Mouse (Mus musculus): Measurements from ENCODE around the gene Lfng.

The Lfng gene

GRCm38 (mm10) chr5:140607001-140607835 lies at the start of gene Lfng:
TSS of gene Lfng (plus strand) at chr5:140607320.
- DNase-seq: peak; percentile 76

DNA sequence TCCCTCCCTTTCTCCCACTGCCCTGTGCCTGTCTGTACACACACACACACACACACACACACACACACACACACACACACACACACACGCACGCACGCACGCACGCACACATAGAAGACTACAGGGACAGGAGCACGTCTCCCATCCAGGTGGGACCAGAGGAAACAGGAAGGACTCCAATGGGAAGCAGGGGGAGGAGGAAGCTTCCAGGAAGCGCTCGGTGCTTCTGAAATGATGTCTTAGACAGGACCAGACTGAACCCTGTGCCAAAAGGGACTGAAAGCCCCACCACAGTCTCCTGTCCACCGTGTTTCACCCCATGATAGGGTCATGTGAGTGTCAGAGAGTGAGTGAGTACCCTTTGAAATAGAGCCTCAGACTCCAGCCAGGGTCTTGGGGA lies 44.5 kb upstream of the Lfng start:
- DNase-seq: no peak

GRCm38 (mm10) chr5:140564896-140565295 lies 42.2 kb upstream of the Lfng start, which contains the start of gene Grifin:
TSS of gene Grifin (minus strand) at chr5:140565071.
- DNase-seq: peak; percentile 65

GRCm38 (mm10) chr5:140565451-140565850 lies 41.7 kb upstream of the Lfng start:
- no peak for DNase-seq

GRCm38 (mm10) chr5:140565856-140566255 lies 41.3 kb upstream of the Lfng start:
- DNase-seq: peak; percentile 86

GRCm38 (mm10) chr5:140566271-140566670 lies 40.8 kb upstream of the Lfng start:
- DNase-seq: no peak

GRCm38 (mm10) chr5:140567321-140567720 lies 39.8 kb upstream of the Lfng start:
- DNase-seq: peak; percentile 94

DNA sequence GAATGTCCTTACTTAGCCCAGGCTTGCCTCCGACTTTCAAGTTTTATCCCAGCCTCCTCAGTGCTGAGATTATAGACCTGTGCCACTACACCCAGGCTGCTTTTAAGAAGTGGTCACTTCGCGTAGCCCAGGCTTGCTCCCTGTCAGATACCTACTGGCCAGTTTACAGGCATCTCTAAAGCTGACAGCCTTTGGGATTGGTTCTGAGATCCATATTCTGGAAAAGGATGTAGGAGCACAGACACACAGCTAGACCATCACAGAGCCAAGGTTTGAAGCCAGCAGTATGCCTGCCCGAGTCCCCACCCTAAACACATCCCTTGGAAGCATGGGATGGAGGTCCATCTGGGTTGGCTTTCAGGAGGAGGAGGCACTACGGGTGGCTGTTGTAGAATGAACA lies 39.4 kb upstream of the Lfng start:
- DNase-seq: peak; percentile 25

DNA sequence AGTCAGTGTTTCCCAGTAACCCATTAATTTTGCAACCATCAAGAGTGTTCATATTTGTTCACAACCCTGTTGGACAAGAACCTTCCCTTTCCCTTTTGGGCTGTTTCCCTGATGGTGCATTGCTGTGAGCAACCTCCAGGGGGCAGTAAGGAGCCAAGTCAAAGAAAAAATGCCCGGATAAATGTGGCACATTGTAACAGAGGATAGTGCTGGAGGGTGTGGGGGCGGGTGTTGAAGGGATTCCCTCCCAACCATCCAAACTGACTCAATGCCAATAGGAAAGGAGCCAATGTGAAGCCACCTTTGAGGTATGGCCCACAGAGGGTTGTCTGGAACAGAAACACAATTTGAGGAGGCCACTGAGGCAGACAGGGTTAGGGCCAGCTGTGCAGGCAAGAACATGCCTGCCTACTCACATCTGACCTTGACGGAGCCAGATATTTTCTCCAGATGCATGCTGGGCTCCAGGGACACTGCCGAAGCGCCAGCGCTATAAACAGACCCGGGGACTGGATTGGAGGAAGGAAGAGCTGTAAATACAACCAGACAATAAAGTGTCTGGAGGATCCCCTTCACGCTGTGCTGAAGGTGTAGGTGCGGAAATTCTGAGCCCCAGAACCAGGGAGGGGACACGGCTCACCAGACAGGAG lies 38.7 kb upstream of the Lfng start:
- DNase-seq: peak; percentile 80

GRCm38 (mm10) chr5:140569032-140569595 lies 38.0 kb upstream of the Lfng start:
- no peak for DNase-seq

DNA sequence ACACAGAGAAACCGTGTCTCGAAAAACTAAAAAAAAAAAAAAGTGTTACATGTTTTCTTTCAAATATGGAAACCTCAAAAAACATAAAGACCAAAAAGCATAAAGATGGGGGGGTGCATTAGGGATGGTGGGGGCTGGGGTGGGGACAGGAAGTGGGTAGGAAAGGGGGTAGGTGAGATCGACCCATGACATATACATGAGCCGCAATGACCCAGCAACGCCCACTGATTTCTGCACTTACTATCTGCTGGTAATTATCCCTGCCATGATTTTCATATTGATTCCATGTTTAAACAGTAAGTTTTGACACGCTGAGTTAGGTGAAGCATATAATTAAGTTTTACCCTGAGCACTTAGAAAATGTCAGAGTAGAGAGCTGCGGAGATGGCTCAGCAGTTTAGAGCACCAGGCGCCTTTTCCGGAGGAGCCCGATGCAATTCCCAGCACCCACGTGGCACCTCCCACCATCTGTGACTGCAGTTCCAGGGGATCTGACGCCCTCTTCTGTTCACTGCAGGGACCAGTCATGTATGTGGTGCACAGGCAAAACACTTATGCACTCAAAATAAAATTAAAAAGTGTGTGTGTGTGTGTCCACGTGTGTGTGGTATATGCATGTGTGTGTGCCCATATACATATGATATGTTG lies 36.8 kb upstream of the Lfng start:
- DNase-seq: peak; percentile 14

DNA sequence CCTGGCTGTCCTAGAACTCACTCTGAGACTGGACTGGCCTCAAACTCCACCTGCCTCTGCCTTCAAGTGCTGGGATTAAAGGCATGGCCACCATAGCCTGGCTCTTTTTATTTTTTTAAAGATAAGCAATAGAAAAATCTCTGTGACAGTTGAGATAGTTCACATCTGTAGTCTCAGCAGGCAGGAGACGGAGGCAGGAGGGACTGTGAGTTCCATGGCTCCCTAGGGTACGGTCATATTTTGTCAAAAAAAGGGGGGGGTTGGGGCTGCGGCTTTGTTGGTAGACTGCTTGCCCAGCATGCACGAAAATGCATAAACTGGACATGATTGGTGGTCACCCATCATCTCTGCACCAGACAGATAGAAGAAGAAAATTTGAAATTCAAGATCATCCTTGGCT lies 35.9 kb upstream of the Lfng start:
- DNase-seq: no peak

DNA sequence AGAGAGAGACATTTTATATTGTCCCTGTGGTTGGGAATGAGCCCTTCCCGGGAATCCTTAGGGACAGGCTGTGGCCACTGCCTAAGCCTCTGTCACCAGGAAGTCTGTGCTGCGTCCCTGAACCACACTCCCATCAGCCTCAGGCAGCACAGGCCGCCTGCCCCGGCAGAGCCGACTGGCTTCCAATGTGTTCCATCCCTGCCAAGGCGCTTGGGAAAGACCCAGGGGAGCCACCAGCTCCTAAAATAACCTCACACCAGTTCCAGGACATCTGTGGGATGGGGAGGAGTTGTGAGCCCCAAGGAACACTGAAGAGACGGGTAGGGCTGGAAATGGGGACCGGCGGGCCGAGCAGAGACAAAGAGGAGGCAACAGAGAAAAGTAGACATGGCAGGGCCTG lies 35.4 kb upstream of the Lfng start:
- no peak for DNase-seq

GRCm38 (mm10) chr5:140572611-140573010 lies 34.5 kb upstream of the Lfng start:
- no peak for DNase-seq

- DNase-seq: peak; percentile 51
Observed at GRCm38 (mm10) chr5:140575381-140575866, 31.7 kb upstream of the Lfng start.

- DNase-seq: no peak
Observed at GRCm38 (mm10) chr5:140579221-140579620, 27.9 kb upstream of the Lfng start.

DNA sequence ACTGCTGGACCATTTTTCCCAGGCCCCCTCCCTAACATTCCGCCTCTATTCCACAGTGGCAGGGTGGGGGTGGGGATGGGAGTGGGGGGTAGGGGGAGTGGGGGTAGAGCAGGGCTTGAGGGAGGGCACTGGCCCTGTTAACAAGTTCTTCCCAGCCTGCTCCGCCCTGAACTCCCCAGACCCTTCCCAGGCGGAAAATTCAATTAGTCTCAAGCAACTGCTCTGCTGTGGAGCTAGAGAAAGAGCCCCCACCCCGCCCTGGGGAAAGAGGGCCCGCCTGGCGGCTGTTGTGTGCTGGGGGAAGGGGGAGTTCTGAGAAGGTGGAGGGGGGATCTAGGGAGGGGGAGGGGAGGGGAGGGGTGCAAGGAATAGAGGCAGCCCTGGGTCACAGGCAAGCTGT lies 27.3 kb upstream of the Lfng start:
- DNase-seq: no peak

GRCm38 (mm10) chr5:140581569-140581968 lies 25.6 kb upstream of the Lfng start:
- peak; percentile 50 for DNase-seq

DNA sequence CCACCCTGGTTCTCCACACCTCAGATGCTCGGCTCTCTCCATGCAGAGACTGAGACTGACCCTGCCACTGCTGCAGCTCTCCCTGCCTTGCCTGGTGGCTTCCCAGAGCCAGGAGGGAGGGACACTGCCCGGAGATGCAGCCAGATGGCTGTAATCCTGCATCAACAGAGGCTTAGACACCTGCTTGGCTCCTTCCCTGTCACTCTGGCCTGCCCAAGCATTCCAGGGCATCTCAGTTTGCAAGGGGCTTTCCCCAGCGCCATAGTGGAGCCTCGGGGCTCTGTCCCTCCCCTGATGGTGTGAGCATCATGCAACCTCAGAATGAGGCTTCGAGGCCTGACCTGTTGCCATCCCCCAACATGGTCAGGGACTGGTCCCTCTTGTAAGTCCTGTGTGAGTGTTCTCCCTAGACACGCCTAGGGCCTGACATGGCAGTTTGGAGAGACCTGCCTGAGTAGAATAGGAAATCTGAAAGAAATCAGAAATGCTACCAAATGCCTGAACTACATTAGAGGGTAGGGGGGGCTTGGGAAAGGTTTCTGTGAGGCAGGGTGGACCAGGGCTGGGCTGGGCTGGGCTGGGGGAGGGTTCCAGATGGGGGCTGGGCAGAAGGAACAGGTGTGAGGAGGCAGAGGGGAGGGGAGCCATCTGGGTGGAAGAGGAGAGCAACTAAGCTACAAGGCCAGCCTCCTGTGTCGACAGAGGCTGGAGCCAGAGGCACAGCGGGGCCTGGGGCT lies 24.0 kb upstream of the Lfng start:
- no peak for DNase-seq

GRCm38 (mm10) chr5:140583732-140584368 lies 23.3 kb upstream of the Lfng start:
- no peak for DNase-seq

DNA sequence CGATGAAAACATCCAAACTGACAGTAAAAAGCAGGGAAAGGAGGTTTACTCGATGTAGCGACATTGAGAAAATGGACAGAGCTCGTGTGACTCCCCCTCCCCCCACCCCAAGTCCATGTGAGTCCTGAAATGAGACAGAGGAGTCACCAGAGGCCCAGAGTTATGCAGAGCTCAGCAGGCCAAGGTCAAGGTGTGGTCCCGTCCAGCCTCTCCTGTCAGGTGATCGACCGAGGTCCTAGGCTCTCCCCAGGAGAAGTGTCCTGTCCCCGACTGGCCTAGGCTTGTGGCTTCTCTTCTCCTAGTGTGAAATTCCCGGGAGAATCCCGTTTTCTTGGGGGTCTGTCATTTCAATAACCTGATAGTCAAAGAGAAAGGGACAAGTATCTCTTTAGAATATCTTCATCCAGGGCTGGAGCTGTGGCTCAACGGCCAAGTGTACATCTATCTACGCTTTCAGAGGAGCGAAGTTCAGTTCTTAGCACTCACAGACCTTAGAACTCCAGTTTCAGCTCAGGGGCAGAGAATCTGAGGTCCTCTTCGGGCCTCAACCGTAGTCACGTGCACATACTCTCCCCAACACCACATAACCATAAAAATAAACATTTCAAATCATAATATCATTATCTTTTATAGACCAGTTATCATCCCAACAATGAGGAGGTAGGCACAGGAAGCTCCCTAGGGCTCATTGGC lies 17.9 kb upstream of the Lfng start:
- no peak for DNase-seq
